Mouse (Mus musculus) heart, postnatal 4 days (tissue): ENCODE measurements around the gene Mag. TPM values are rescaled to one million over a fixed set of nuclear protein-coding genes. Genes with fewer than 3 reads are reported as not detected.
A peak's percentile ranks its signal among the peaks of the same experiment; 100 is the strongest.
"Not testable (repeated sequence)": the region's sequence is repeated elsewhere in the genome, so short reads cannot be mapped to it uniquely, and the experiment has no call there.

Experiments used
- DNase-seq: peaks from one replicate; pipeline ENCODE4 v3.0.0; 2021
- total RNA-seq, 2 experiments: library from RNA; stranded (reverse); gene quantifications; 2 replicates each; pipeline ENCODE4 v1.2.3; 2021

The Mag gene
- total RNA-seq, 2 experiments from 2014 or later: 0.31 to 1.3 TPM

GRCm38 (mm10) chr7:30940070-30940469 lies 25.4 kb upstream of the Mag start:
- not testable (repeated sequence) for DNase-seq

- DNase-seq: not testable (repeated sequence)
Observed at GRCm38 (mm10) chr7:30935422-30936099, 20.9 kb upstream of the Mag start.

GRCm38 (mm10) chr7:30924581-30924980 lies 9.9 kb upstream of the Mag start, which contains the start of gene Hamp2:
Gene Hamp2, minus strand, starts transcription at chr7:30924681.
- DNase-seq: not testable (repeated sequence)

- DNase-seq: no peak
Observed at GRCm38 (mm10) chr7:30924071-30924470, 9.4 kb upstream of the Mag start.

- DNase-seq: not testable (repeated sequence)
Observed at GRCm38 (mm10) chr7:30922490-30922889, 7.8 kb upstream of the Mag start.

GRCm38 (mm10) chr7:30920217-30920616 lies 5.5 kb upstream of the Mag start:
- DNase-seq: no peak

GRCm38 (mm10) chr7:30917219-30917618 lies 2.5 kb upstream of the Mag start:
- no peak for DNase-seq

GRCm38 (mm10) chr7:30916713-30917112 lies 2.0 kb upstream of the Mag start:
- no peak for DNase-seq

- no peak for DNase-seq
Observed at GRCm38 (mm10) chr7:30909773-30910172, 4.9 kb downstream of the Mag start.

- no peak for DNase-seq
Observed at GRCm38 (mm10) chr7:30908992-30909431, 5.7 kb downstream of the Mag start.

- DNase-seq: no peak
Observed at GRCm38 (mm10) chr7:30908277-30908991, 6.2 kb downstream of the Mag start.

GRCm38 (mm10) chr7:30904042-30904441 lies 10.6 kb downstream of the Mag start:
- peak; percentile 24 for DNase-seq

GRCm38 (mm10) chr7:30895217-30895616 lies 19.5 kb downstream of the Mag start:
- no peak for DNase-seq

- no peak for DNase-seq
Observed at GRCm38 (mm10) chr7:30892515-30892914, 22.2 kb downstream of the Mag start.

- DNase-seq: no peak
Observed at GRCm38 (mm10) chr7:30891746-30892145, 22.9 kb downstream of the Mag start.

- DNase-seq: no peak
Observed at GRCm38 (mm10) chr7:30890681-30891080, 24.0 kb downstream of the Mag start.

- DNase-seq: no peak
Observed at GRCm38 (mm10) chr7:30888786-30889185, 25.9 kb downstream of the Mag start.

- no peak for DNase-seq
Observed at GRCm38 (mm10) chr7:30887568-30888188, 27.0 kb downstream of the Mag start.

- DNase-seq: no peak
Observed at GRCm38 (mm10) chr7:30886852-30887251, 27.8 kb downstream of the Mag start.

- DNase-seq: no peak
Observed at GRCm38 (mm10) chr7:30884047-30884446, 30.6 kb downstream of the Mag start.

GRCm38 (mm10) chr7:30881367-30881766 lies 33.3 kb downstream of the Mag start:
- DNase-seq: no peak

- DNase-seq: no peak
Observed at GRCm38 (mm10) chr7:30880176-30880575, 34.5 kb downstream of the Mag start, which contains the start of gene Cd22. Gene Cd22, minus strand, starts transcription at chr7:30880342.

GRCm38 (mm10) chr7:30878950-30879349 lies 35.7 kb downstream of the Mag start:
- no peak for DNase-seq
